Mouse (Mus musculus) CH12.LX (cell line): ENCODE measurements around the gene Morc3.

Experiments used
- CTCF ChIP-seq, 2 experiments: IDR thresholded peaks in 1 of 2; conservative IDR thresholded peaks in 1 of 2; 2 replicates each; pipeline ENCODE4 v1.5.1; 2011 to 2012; ENCODE audit warnings: low read depth in 2 of 2, low read length in 2 of 2, improper control_type of control experiment in 1 of 2, inconsistent platforms in 1 of 2, mild to moderate bottlenecking in 1 of 2, moderate library complexity in 1 of 2
- EP300 ChIP-seq: IDR thresholded peaks from 2 replicates; pipeline ENCODE4 v1.6.1; 2011; ENCODE audit warnings: low read length, improper control_type of control experiment
- GABPA ChIP-seq: IDR thresholded peaks from 2 replicates; pipeline ENCODE4 v1.6.1; 2012; ENCODE audit warnings: low read depth, low read length, improper control_type of control experiment, inconsistent platforms; ENCODE audit not compliant: insufficient replicate concordance
- HCFC1 ChIP-seq: IDR thresholded peaks from 2 replicates; pipeline ENCODE4 v1.6.1; 2012; ENCODE audit warnings: low read depth, mild to moderate bottlenecking, inconsistent platforms, low read length, improper control_type of control experiment
- JUN ChIP-seq: IDR thresholded peaks from 2 replicates; pipeline ENCODE4 v1.6.1; 2011; ENCODE audit warnings: low read depth, mild to moderate bottlenecking, low read length, improper control_type of control experiment, moderate library complexity; ENCODE audit not compliant: insufficient read depth
- MAX ChIP-seq: IDR thresholded peaks from 2 replicates; pipeline ENCODE4 v1.6.1; 2011; ENCODE audit warnings: low read length, improper control_type of control experiment
- NRF1 ChIP-seq: IDR thresholded peaks from 2 replicates; pipeline ENCODE4 v1.6.1; 2014; ENCODE audit warnings: low read depth, mild to moderate bottlenecking, inconsistent platforms, low read length, improper control_type of control experiment, moderate library complexity
- POLR2A ChIP-seq: IDR thresholded peaks from 2 replicates; pipeline ENCODE4 v1.6.1; 2011; ENCODE audit warnings: low read depth, mild to moderate bottlenecking, improper control_type of control experiment, low read length
- POLR2AphosphoS2 ChIP-seq: IDR thresholded peaks from 2 replicates; pipeline ENCODE4 v1.6.1; 2011; ENCODE audit warnings: low read depth, low read length, improper control_type of control experiment
- TBP ChIP-seq: conservative IDR thresholded peaks from 2 replicates; pipeline ENCODE4 v1.6.1; 2011; ENCODE audit warnings: low read depth, low read length, improper control_type of control experiment
- USF1 ChIP-seq: IDR thresholded peaks from 2 replicates; pipeline ENCODE4 v1.6.1; 2014; ENCODE audit warnings: low read depth, mild to moderate bottlenecking, inconsistent platforms, low read length, improper control_type of control experiment
- ZKSCAN1 ChIP-seq: IDR thresholded peaks from 2 replicates; pipeline ENCODE4 v1.6.1; 2012; ENCODE audit warnings: low read depth, inconsistent platforms, low read length, improper control_type of control experiment, borderline replicate concordance

GRCm38 (mm10) chr16:93883423-93884085, 51.6 kb downstream of the Morc3 start, which contains the start of gene Chaf1b:
- TF ChIP-seq POLR2A (peak; percentile 83), EP300 (no peak), MAX (peak; percentile 70), GABPA (no peak), ZKSCAN1 (no peak), HCFC1 (peak; percentile 59), TBP (no peak), POLR2AphosphoS2 (no peak), CTCF (conservative IDR thresholded peaks at IDR 0.05 in 1 of 2, IDR thresholded peaks at IDR 0.05 in 1 of 2; ENCODE audit: low read depth in 2 of 2, low read length in 2 of 2) (peak in 1 of 2 experiments; percentile 30; a peak in 2 of 4 replicates), JUN (no peak), USF1 (peak; percentile 8; the same call in 1 of the 2 replicates), NRF1 (peak; percentile 47; the same call in 1 of the 2 replicates)
